Comparison of ENCODE assay signal across 9 mouse cellular contexts in the genomic region with DNA sequence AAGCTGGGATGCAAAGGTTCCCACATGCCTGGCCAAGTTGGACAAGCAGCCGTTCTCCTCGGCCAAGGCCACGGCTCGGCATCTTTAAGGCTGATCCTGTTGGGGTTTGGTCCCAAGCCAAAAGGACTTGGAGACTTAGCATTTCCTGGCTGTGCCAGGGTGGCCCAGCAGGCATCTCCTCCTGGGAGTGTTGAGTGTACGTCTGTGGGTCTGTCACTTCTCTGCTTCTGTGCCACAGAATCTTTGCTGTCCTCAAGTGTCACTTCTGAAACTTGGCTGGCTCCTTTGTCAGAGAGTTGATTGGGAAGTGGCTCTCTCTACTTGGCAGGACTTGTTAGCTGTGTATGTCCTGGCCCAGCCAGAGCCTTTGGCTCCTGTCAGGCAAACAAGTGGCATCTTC. TPM values are rescaled to one million over a fixed set of nuclear protein-coding genes. Genes with fewer than 3 reads are reported as not detected.
DNase-seq lines count a peak whose midpoint lies in the region; ATAC-seq lines count a peak whose summit lies in the region.
"Had no signal": no experiment of that assay in that cellular context is flagged by ENCODE, and none has a peak within 500 bp of the region (broad histone marks: within the 10 kb centered on the region; RNA-seq: fewer than 3 reads in every experiment).

No protein-coding gene starts in this region.

- no peak overlapping the region for H3K9ac ChIP-seq in forebrain, embryonic 15.5 days (replicated peaks)
- H3K9ac ChIP-seq in forebrain, embryonic 11.5 days (ENCODE audit: low read length) = no peak overlapping the region
- H3K9ac ChIP-seq: embryonic facial prominence, embryonic 12.5 days had no signal

- no peak overlapping the region for H3K27ac ChIP-seq in forebrain, embryonic 15.5 days (replicated peaks)
- no peak overlapping the region for H3K27ac ChIP-seq in forebrain, embryonic 11.5 days (ENCODE audit: low read depth, low read length)
- H3K27ac ChIP-seq: embryonic facial prominence, embryonic 12.5 days had no signal

- no peak for DNase-seq in forebrain, embryonic 11.5 days (ENCODE audit: low spot score)
- DNase-seq in left cerebral cortex, postnatal 4 days = peak; percentile 85
- no peak for DNase-seq in left cerebral cortex, postnatal 25 days (ENCODE audit: low spot score in 2 of 2)
- DNase-seq in adrenal gland, postnatal 36 days = peak; percentile 61 to 77
- DNase-seq in gastrocnemius, postnatal 14 days = peak; percentile 64
- no peak for DNase-seq in thymus, postnatal 4 days
- no peak for DNase-seq in urinary bladder, postnatal 14 days (ENCODE audit: low spot score)

- no peaks in the 10 kb centered on the region for H3K9me3 ChIP-seq in forebrain, embryonic 15.5 days
- H3K9me3 ChIP-seq in forebrain, embryonic 11.5 days (ENCODE audit: control insufficient read depth, low read length) = no peaks in the 10 kb centered on the region
- H3K9me3 ChIP-seq: embryonic facial prominence, embryonic 12.5 days had no signal

- H3K27me3 ChIP-seq in forebrain, embryonic 15.5 days = no peaks in the 10 kb centered on the region
- H3K27me3 ChIP-seq in forebrain, embryonic 11.5 days (ENCODE audit: control insufficient read depth, insufficient read depth, low read length) = no peaks in the 10 kb centered on the region
- H3K27me3 ChIP-seq: embryonic facial prominence, embryonic 12.5 days had no signal

- no peak overlapping the region for H3K4me3 ChIP-seq in forebrain, embryonic 15.5 days
- no peak overlapping the region for H3K4me3 ChIP-seq in forebrain, embryonic 11.5 days (ENCODE audit: low read depth, low read length)
- H3K4me3 ChIP-seq: embryonic facial prominence, embryonic 12.5 days had no signal

- 41% methylated on average over 5 of the region's 5 CpGs for WGBS in forebrain, embryonic 15.5 days
- WGBS in forebrain, embryonic 11.5 days = 94% methylated on average over 5 of the region's 5 CpGs

- 0 out of 2 replicates have a peak, but pooled peaks have one; percentile 21 for ATAC-seq in forebrain, embryonic 15.5 days (replicated peaks)
- ATAC-seq in forebrain, embryonic 11.5 days (replicated peaks; ENCODE audit: low FRiP score) = no peak

- H3K36me3 ChIP-seq in forebrain, embryonic 15.5 days = no peaks in the 10 kb centered on the region
- no peaks in the 10 kb centered on the region for H3K36me3 ChIP-seq in forebrain, embryonic 11.5 days (ENCODE audit: control insufficient read depth, insufficient read depth, low read length)
- H3K36me3 ChIP-seq: embryonic facial prominence, embryonic 12.5 days had no signal

- intact Hi-C loops in left cerebral cortex, postnatal 4 days (cut with DNase I) = no loop called here
- intact Hi-C loops in left cerebral cortex, postnatal 25 days (cut with DNase I) = no loop called here
- intact Hi-C loops in gastrocnemius, postnatal 14 days (cut with DNase I; ENCODE audit: low total_unique reads) = no loop called here

- peaks cover 12% of the 10 kb centered on the region for H3K4me1 ChIP-seq in forebrain, embryonic 15.5 days
- 0 out of 2 replicates have a peak, but pooled peaks cover 2% of the 10 kb centered on the region for H3K4me1 ChIP-seq in forebrain, embryonic 11.5 days (replicated peaks; ENCODE audit: control insufficient read depth, insufficient read depth, low read length)

- H3K4me2 ChIP-seq in forebrain, embryonic 15.5 days (replicated peaks) = no peak overlapping the region
- H3K4me2 ChIP-seq in forebrain, embryonic 11.5 days (ENCODE audit: low read depth, low read length, severe bottlenecking) = no peak overlapping the region
- H3K4me2 ChIP-seq: embryonic facial prominence, embryonic 12.5 days had no signal

RNA-seq across cellular contexts. Expression of a gene that starts 13.4 kb away (rescaled TPM):
- 1.4 and 2.1 TPM in 2 replicates for polyA plus RNA-seq in forebrain, embryonic 15.5 days (2015; fragmentation: Nextera tagmentation; extraction: Ambion mirVana)
- 1.4 and 1.8 TPM in 2 replicates for polyA plus RNA-seq in forebrain, embryonic 11.5 days (2014; fragmentation: Nextera tagmentation; extraction: Ambion mirVana)
- 1 to 10 TPM; 7.2 to 7.9 TPM for total RNA-seq in left cerebral cortex, postnatal 4 days (2021)
- 1 to 10 TPM; 5.5 to 6.6 TPM for total RNA-seq in left cerebral cortex, postnatal 25 days (2021)
- 10 to 100 TPM in 1 of 2 experiments, 1 to 10 TPM in 1; 9.0 to 13.3 TPM for total RNA-seq in adrenal gland, postnatal 36 days (2021)
- 1 to 10 TPM; 4.9 to 6.9 TPM for total RNA-seq in gastrocnemius, postnatal 14 days (2021)

RNA-seq across cellular contexts. Expression of a gene that starts 14.6 kb away (rescaled TPM):
- 0.55 TPM in 1 of 2 replicates, not detected in the other for polyA plus RNA-seq in forebrain, embryonic 15.5 days (2015; fragmentation: Nextera tagmentation; extraction: Ambion mirVana)
- polyA plus RNA-seq in forebrain, embryonic 11.5 days (2014; fragmentation: Nextera tagmentation; extraction: Ambion mirVana) = 0.29 TPM in 1 of 2 replicates, not detected in the other
- total RNA-seq in left cerebral cortex, postnatal 4 days (2021) = under 1 TPM; 0.54 to 0.99 TPM
- total RNA-seq in left cerebral cortex, postnatal 25 days (2021) = 1 to 10 TPM; 1.6 to 1.7 TPM
- 1 to 10 TPM in 1 of 2 experiments, under 1 TPM in 1; 0.89 to 1.2 TPM for total RNA-seq in adrenal gland, postnatal 36 days (2021)
- total RNA-seq in gastrocnemius, postnatal 14 days (2021) = under 1 TPM; 0.47 to 0.70 TPM

Comparison
In these comparisons a context has a peak if more than half of its experiments do, and no peak if none do; other contexts are left out.
1. DNase-seq: peak in left cerebral cortex, postnatal 4 days (single experiment), adrenal gland, postnatal 36 days (2 of 2) and gastrocnemius, postnatal 14 days (single experiment); none in forebrain, embryonic 11.5 days (single experiment), left cerebral cortex, postnatal 25 days (0 of 2), thymus, postnatal 4 days (single experiment) and urinary bladder, postnatal 14 days (single experiment).